Mouse (Mus musculus) ovary, postnatal 14 days (tissue): ENCODE results near the gene Atxn2.
"Not testable (repeated sequence)": the region's sequence is repeated elsewhere in the genome, so short reads cannot be mapped to it uniquely, and the experiment has no call there.

Experiments used
- DNase-seq: peaks from one replicate; pipeline ENCODE4 v3.0.0; 2022; ENCODE audit warnings: low spot score

Gene Atxn2

DNA sequence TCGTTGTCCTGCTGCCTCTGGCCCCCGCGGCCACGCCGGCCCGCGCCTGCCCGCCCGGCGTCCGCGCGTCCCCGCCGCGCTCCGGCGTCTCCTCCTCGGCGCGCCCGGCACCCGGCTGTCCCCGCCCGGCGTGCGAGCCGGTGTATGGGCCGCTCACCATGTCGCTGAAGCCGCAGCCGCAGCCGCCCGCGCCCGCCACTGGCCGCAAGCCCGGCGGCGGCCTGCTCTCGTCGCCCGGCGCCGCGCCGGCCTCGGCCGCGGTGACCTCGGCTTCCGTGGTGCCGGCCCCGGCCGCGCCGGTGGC lies 743 bp downstream of the Atxn2 start:
- no peak for DNase-seq

DNA sequence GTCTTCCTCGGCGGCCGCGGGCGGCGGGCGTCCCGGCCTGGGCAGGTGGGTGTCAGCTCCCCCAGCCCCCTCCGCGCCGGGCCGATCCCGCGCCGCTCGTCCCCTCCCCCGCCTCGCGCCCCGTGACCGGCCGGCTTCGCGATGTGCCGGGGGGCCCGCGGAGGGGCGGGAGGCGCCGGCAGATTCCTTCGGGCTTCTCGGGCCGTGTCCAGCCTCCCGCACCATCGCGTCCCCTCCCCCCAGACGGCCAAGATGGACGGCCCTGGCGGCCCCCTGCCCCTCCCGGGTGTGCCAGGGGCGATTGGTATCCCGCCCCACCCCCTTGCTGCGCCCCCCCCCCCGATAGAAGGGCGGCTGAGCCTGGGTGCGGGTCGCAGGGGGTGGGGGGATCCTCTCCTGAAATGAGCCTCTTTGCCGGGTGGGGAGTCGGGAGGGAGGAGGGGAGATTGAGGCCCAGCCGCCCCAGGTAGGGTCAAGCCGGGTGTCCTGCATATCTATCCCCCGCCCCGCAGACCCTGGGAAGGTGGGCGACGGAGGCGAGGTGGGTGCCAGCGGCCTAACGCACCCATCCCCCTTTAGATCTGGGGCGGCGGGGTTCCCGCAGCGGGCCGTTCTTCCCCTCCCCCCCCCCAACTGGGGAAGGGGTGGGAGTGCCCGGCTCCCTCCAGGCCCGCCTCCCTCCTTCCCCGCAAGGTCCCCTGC lies 1.2 kb downstream of the Atxn2 start:
- DNase-seq = peak; percentile 31

DNA sequence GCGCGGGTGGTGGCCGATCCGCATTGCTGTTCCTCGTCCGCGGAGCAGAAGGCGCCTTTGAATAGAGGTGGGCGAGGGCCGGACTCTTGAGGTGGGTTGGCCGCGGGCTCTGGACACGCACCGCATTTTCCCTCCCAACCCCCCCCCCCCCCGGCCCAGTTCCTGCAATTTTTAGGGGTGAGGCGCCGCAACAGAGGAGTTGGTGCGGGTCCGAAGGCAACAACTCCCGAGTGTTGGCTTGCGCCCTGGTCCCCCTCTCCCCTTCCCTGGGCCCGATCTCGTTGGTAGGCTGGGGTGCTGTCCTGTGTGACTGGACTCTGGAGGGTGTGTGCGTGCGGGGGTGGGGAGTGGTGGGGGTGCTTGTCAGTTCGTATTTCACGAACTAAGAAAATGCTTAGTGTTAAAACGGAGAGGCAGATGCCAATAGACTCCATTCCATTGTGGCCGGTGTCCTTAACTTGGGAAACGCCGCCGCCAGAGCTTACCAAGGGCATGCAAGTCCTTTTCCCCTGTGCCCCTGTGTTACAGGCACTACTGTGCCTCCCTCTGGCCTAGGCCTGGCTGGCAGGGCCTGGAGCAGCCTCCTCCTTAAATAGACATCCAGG lies 1.9 kb downstream of the Atxn2 start:
- DNase-seq = peak; percentile 44

DNA sequence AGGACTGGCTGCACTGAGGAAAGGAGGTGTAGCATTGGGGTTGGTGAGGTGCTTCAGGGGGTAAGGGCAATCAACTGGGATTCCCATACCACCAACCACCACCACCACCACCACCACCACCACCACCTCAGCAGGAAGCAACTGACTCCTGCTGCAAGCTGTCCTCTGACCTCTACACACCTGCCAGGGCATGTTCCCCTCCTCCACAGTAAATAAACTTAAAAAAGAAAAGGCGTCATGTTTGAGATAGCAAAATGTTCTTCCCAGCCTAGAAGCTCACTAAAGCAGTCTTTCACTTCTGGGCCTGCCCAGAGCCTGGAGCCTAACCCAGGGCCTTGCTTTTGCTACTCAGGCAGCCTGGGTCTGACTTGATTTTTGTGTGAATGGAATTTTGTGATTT lies 3.2 kb downstream of the Atxn2 start:
- no peak for DNase-seq

DNA sequence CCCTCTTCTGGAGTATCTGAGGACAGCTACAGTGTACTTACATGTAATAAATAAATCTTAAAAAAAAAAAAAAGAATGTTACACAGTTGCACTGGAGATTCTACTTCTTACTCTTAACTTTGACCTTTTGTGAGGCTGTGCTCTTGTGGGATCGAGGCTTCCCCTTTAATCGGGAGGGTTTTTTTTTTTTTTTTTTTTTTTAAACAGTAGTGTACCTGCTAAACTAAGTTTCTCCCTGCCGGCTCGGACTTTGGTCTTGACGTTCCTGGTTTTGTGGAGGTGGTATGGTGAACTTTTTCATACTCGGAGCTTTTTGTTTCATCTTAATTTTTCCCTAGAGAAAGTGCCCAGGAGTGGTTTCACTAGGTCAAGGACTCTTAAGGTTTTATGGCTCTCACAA lies 3.8 kb downstream of the Atxn2 start:
- DNase-seq = no peak

DNA sequence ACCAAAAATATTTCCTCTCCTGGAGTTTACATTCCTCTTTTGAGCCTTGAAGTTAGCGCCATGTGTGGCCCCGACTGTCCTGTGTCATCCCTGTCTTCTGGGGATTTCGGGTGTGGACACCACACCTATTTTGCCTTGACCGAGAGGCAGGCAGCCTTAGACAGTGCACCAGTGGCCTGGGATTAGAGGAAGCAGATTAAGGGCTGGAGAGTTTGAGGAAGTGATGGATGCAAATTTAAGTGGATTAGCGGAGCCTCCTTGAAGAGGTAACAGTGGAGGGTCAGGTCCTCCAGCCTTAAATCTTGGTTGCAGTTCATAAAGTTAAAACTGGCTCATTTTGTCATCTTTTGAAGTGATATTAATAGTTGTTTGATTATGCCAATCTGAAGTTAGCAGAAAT lies 7.3 kb downstream of the Atxn2 start:
- DNase-seq = no peak

DNA sequence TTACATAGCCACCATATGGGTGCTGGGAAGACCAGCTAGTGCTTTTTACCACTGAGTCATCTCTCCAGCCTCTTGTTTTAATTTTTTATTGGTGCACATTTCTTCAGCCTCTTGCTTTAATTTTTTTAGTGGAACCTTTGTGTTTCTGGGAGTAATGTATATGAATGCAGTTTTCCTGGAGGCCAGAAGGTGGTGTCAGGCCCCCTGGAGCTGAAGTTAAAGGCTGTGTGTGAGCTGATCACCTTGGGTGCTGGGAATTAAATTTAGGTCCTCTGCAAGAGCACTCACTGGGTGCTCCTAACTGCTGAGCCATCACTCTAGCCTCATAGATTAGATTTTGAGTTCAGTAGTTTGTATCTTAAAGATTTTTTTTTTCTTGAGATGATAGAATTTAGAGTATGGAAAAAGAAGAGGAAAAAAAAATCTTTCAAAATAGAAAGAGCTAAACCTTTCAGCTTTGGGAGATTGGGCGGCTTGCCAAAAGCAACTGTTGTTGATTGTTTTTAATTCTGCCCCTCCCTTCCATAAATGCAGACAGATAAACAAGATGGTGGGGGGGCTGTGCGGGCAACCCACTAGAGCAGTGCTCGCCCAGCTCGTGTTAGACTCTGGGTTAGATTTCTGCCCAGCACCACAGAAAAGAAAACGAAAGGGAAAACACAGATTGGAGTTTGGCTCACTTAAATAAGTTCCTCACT lies 9.9 kb downstream of the Atxn2 start:
- DNase-seq = no peak

DNA sequence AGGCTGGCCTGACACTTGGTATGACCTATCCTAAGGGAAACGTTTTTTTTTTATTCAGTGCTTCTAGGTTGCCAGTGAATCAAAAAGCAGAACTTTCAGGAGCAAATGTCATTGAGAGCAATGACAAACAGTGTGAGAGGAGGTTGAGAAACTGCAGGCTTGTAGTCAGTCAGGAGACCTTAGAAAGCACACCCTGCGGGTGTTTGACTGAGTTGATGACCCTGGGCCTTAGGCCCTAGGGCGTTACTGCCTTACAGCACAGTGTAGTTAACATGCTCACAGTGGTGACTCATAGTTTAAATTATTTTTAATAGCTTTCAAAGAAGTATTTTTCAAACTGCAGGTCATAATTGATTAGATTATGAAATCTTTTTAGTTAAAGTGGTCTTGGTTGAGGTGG lies 10.7 kb downstream of the Atxn2 start:
- no peak for DNase-seq

DNA sequence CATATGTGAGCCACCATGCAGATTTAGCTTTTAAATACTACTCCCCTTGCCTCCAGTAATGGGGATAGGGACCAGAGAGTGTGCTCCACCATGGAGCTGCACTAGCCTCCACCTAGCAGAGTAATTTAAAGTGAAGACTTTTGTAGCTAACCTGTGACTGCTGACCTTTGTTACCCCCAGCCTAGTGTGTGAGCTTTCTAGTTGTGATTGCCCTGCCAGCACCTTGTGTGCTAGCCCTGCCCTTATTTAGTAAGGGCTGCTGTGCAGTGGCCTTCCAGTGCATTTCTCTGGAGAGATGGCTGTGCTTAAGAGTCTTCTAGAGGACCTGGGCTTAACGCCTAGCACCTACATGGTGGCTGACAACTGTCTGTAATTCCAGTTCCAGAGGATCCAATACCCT lies 13.5 kb downstream of the Atxn2 start:
- DNase-seq = no peak

DNA sequence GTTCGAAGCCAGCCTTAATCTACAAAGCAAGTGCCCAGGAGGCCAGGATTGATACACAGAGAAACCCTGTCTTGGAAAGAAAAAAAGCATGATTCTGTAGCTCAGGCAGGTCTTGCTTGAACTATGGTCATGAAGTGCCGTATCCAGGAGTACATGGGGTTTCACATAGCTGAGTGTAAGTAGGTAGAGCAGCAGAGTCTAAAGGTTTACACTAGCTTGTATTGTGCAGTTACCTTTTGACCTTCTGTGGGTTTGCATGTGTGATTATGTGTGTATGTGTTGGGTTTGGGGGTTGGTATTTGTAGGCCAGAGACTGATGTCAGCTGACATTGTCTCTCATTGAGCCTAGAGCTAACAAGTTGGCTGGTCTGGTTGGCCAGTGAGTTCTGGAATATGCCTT lies 18.9 kb downstream of the Atxn2 start:
- DNase-seq = no peak

DNA sequence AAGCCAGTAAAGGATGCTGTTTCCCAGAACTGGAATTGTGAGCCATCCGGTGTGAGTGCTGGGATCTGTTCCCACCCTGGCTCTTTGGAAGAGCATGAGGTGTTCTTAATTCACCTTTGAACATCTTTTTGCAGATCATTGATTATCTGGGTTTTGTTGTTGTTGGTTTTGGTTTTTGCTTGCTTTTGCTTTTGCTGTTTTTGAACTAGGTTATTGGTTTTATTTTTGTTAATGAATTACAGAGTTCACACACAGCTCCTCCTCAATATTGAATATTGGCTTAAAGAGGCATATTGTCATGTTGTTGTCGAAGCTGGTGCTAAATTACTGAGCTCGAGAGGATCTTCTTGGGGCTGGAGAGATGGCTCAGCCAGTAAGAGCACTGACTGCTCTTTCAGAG lies 25.5 kb downstream of the Atxn2 start:
- no peak for DNase-seq

DNA sequence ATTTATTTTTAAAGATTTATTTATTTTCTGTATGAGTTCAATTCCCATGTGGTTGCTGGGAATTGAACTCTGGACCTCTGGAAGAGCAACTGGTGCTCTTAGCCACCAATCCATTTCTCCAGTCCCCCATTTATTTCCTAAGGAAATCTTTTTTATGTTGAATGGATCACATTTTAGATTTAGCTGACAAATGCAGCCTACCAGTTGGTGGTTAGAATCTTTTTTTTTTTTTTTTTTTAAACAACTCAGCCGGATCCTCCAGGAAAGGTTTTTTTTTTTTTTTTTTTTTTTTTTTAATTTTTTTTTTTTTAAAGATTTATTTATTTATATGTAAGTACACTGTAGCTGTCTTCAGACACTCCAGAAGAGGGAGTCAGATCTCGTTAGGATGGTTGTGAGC lies 27.0 kb downstream of the Atxn2 start:
- not testable (repeated sequence) for DNase-seq

DNA sequence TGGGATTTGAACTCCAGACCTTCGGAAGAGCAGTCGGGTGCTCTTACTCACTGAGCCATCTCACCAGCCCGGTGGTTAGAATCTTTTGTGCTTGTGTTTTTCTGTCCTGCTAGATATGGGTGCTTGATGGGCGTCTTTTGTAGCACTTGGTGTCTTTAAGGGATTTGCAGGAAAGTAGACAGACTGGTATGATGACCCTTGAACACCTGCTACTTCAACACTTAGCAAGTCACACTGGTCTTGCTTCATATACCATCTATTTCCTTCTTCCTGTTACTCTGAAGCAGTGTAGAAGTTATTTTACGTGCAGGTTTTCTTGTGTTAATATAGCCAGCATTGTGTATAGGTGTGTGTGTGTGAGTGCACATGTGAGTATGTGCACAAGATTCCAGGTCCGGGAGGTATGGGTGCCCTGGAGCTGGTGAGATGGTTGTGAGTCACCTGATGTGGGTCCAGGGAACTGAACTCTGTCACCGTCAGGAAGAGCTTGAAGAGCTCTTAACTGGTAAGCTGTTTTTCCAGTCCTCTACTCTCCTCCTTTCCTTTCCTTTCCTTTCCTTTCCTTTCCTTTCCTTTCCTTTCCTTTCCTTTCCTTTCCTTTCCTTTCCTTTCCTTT lies 27.5 kb downstream of the Atxn2 start:
- DNase-seq = no peak

DNA sequence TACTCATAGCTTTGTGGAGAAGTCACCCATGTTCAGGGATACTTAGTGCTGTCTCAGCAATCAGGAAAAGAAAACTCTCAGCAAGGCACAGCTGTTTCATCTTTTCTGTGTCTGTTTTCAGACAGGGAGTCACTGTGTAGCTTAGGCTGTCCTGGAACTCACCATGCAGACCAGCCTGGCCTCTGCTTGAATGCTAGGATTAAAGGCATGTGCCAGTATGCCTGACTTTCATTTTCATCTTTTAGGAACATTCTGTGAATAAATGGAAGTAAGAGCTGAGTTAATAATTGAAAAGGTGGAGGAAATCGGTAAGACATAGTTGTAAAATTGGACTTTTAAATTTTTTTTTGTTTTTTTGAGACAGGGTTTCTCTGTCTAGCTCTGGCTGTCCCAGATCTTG lies 29.4 kb downstream of the Atxn2 start:
- DNase-seq = no peak

DNA sequence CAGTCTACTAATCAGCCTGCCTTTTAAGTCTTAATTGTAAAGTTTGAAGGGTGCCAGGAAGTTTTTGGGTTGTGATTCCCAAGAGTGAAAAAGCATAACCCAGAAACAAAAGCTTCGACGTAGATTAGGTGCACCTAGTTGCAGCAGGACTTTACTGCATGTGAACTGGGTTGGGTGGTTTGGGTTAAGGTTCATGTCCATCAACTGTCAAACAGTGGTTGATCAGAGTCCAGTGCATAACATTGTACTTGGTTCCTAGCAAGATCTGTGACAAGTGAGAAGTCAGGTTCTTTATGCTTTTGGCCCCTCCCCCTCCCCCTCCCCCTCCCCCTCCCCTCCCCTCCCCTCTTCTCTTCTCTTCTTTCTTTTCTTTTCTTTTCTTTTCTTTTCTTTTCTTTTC lies 31.8 kb downstream of the Atxn2 start:
- no peak for DNase-seq

DNA sequence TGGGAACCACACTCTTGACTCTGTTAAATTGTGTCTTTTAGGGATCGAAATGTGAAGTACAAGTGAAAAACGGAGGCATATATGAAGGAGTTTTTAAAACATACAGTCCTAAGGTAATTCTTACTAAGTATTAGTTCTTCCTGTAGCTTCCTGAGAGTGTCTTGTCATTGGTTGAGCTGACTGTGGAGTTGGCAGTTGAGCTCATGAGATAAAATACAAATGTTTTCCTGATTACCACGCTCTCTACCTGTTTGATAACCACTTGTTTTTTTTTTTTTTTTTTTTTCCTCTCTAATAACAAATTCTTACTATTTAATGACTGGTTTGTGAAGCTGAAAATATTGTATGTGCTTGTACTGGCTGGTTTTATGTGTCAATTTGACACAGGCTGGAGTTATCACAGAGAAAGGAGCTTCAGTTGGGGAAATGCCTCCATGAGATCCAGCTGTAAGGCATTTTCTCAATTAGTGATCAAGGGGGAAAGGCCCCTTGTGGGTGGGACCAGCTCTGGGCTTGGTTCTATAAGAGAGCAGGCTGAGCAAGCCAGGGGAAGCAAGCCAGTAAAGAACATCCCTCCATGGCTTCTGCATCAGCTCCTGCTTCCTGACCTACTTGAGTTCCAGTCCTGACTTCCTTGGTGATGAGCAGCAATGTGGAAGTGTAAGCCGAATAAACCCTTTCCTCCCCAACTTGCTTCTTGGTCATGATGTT lies 36.9 kb downstream of the Atxn2 start:
- not testable (repeated sequence) for DNase-seq

DNA sequence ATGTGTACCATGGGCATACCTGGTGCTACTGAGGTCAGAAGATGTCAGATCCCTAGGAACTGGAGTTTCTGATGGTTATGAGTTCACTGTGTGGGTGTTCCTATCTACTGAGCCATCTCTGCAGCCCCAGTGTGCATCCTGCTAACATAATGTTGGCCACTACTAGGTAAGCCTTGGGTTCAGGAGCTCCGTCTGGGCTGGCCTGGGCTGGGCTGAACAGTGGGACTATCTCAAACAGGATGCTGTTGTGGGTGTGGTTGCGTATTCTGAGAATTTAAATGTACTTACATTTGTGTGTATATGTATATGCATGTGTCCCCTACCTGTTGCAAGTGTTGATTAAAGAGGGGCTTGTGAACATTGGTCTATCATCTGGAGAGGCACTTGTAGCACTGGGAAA lies 38.5 kb downstream of the Atxn2 start:
- no peak for DNase-seq

DNA sequence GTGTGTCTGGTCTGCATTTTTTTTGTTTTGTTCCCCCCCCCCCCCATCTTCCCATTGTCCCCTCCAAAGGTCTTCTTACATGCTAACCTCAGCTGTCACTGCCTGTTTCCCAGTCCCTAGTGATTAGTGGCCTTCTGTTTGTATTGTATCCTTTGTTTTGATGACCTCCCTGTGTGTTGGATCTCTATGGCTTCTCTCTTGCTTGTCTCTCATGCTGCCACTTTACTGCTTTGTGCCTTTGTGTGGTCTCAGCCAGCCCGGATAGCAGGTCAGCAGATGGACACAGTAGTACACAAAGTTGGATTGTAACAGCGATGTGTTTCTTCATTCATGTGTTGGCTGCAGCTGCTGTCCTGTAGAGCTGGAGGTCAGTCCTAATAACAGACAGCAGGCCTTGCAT lies 46.8 kb downstream of the Atxn2 start:
- no peak for DNase-seq

DNA sequence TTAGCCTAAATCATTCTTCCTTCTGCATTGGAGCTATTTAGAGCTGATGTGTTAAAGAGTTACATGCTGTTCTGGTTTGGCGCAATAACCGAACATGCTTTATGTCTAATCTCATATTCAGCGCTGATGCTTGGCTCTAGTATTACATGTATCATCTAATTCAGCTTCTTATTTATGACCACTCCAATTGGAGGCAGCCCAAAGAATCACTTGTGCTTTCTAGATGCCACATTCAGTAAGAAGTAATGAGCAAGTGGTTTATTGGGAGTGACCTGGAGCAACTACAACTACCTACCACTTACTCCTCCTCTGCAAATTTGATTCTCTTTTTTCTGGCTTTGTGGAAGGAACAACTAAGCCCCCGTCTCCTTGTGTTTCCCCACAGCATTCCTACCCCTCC lies 47.2 kb downstream of the Atxn2 start:
- no peak for DNase-seq

DNA sequence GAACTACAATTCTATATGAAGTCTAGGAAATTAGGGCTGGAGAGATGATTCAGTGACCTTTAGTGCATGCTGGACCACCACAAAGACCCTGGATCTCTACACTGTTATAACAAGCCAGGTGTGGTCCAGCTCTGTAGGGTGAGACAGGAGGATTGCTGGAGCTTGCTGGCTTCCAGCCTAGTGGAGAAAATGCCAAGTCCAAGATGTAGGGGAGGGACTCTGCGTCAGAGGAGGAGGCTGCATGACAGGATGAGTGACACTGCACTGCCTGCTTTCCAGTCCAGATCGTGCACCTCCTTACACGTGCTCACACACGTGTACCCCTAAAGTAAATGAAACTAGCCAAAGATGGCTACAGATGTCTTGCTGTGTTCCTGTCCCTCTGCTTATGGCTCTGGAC lies 48.8 kb downstream of the Atxn2 start:
- DNase-seq = no peak

DNA sequence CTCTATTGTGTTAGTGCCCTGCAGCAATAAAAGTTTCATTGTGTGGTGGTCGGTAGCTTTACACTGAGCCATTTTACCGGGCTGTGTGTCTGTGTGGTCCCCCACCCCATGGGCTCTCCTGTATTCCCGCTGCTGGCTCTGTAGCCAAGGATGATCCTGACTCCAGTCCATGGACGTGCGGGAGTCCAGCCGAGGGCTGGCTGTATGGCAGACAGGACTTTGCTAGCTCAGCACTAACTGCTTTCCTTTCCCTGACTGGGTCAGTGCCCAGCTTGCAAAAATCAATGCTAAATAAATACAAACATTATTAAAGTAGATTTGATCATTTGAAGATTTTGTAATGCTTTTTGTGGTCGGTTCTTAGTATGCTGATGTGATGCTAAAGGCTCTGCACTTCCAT lies 50.3 kb downstream of the Atxn2 start:
- no peak for DNase-seq

DNA sequence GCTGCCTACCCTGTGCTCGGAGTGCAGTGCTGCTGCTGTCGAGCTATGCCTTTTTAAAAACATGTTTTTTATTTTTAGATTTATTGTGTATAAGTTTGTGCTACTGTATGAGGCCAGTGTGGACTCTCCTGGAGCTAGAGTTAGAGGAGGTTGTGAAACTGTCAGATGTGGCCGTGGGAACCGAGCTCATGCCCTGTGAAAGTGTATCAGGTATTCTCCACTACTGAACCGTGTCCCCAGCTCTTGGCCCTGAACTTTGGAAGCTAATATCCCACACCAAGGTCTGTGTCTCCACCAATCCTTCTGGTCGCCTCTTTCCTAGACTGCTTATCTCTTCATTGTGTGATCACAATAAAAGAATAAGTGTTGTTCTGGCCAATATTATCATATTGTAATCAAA lies 51.8 kb downstream of the Atxn2 start:
- DNase-seq = no peak

DNA sequence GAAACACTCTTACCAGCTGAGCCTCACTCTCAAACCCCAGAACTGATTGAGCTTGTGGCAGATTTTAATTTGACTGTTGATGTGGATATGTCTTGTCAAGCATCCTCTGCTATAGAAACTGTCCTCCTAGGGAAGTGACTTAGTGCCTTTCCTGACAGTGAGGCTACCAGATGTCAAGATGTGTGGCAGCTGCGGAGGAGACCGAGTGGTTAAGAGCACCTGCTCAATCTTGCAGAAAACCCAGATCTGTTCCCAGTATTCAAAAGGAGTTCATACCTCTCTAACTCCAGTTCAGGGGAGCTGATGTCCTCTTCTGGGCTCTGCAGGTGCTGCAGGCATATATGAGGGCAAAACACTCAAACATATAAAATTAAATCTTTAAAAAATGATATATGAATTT lies 53.9 kb downstream of the Atxn2 start:
- no peak for DNase-seq
